Mouse (Mus musculus) E14TG2a.4 (cell line): Measurements from ENCODE around the gene Tchp.

Source experiments
- CTCF ChIP-seq: conservative IDR thresholded peaks from 2 replicates; pipeline ENCODE4 v1.5.1; 2014; ENCODE audit warnings: low read length
- NANOG ChIP-seq: IDR thresholded peaks from 2 replicates; pipeline ENCODE4 v1.6.1; 2014; ENCODE audit warnings: borderline replicate concordance, low read length, mixed read lengths
- POU5F1 ChIP-seq: IDR thresholded peaks from 2 replicates; pipeline ENCODE4 v1.6.1; 2014; ENCODE audit warnings: low read length, borderline replicate concordance

- TF ChIP-seq POU5F1 (no peak), CTCF (no peak), NANOG (no peak)
Observed at GRCm38 (mm10) chr5:114761980-114762379, 54.4 kb downstream of the Tchp start.
